Mouse (Mus musculus) lung, postnatal 0 days (tissue): ENCODE results near the gene Htatip2. TPM values are rescaled to one million over a fixed set of nuclear protein-coding genes. Genes with fewer than 3 reads are reported as not detected.

ENCODE experiments used
- ATAC-seq: fragments of 200-750 bp; cut with Nextera tagmentation; 2 replicates; pipeline ENCODE4 v1.8.0; 2017; ENCODE audit warnings: moderate library complexity
- DNase-seq: peaks from one replicate; pipeline ENCODE4 v3.0.0-alpha.2; 2016; ENCODE audit warnings: low spot score
- H3K27ac ChIP-seq: fragments of 300-500 bp; sonication (generic); 2 replicates; pipeline ENCODE4 v1.5.1; 2014; ENCODE audit warnings: antibody characterized with exemption, mild to moderate bottlenecking, low read length, mixed read lengths
- H3K27me3 ChIP-seq: fragments of 300-500 bp; sonication (generic); replicated peaks from 2 replicates; pipeline ENCODE4 v1.6.1; 2014; ENCODE audit warnings: low read length, mixed read lengths; ENCODE audit not compliant: insufficient read depth
- H3K36me3 ChIP-seq: fragments of 300-500 bp; sonication (generic); 2 replicates; pipeline ENCODE4 v1.6.1; 2014; ENCODE audit warnings: low read length, mixed read lengths; ENCODE audit not compliant: insufficient read depth
- H3K4me1 ChIP-seq: fragments of 300-500 bp; sonication (generic); 2 replicates; pipeline ENCODE4 v1.6.1; 2014; ENCODE audit warnings: antibody characterized with exemption, low read depth, low read length, mixed read lengths; ENCODE audit not compliant: insufficient read depth
- H3K4me2 ChIP-seq: fragments of 300-500 bp; sonication (generic); replicated peaks from 2 replicates; pipeline ENCODE4 v1.6.1; 2014; ENCODE audit warnings: low read depth, mild to moderate bottlenecking, low read length, moderate library complexity, mixed read lengths
- H3K4me3 ChIP-seq: fragments of 300-500 bp; sonication (generic); 2 replicates; pipeline ENCODE4 v1.5.1; 2014; ENCODE audit warnings: low read depth, low read length
- H3K9ac ChIP-seq: fragments of 300-500 bp; sonication (generic); replicated peaks from 2 replicates; pipeline ENCODE4 v1.6.1; 2014; ENCODE audit warnings: low read depth, mild to moderate bottlenecking
- H3K9me3 ChIP-seq: fragments of 300-500 bp; sonication (generic); 2 replicates; pipeline ENCODE4 v1.6.1; 2016; ENCODE audit warnings: low read length, mixed read lengths
- CTCF ChIP-seq: IDR thresholded peaks from 2 replicates; pipeline ENCODE4 v1.5.1; 2016; ENCODE audit warnings: antibody characterized with exemption, mild to moderate bottlenecking
- EP300 ChIP-seq: IDR thresholded peaks from 2 replicates; pipeline ENCODE4 v1.6.1; 2016; ENCODE audit warnings: antibody characterized with exemption, mild to moderate bottlenecking, control low read depth
- WGBS: fragments of 180-500 bp; shearing (Covaris S2); extraction: QIAGEN DNeasy Blood & Tissue Kit; methylation state at CpG from one replicate; pipeline ENCODE4 v1.1.7; 2014; 5-methylcytosine and 5-hydroxymethylcytosine counted together
- polyA plus RNA-seq: library from polyadenylated mRNA; unstranded; fragments of >200 nt; fragmentation: Nextera tagmentation; extraction: Ambion mirVana; gene quantifications from 2 replicates; pipeline ENCODE4 v1.2.1, GENCODE M21; 2015

The Htatip2 gene
- polyA plus RNA-seq, 1 experiment from 2014 or later, result 17.7 TPM

DNA sequence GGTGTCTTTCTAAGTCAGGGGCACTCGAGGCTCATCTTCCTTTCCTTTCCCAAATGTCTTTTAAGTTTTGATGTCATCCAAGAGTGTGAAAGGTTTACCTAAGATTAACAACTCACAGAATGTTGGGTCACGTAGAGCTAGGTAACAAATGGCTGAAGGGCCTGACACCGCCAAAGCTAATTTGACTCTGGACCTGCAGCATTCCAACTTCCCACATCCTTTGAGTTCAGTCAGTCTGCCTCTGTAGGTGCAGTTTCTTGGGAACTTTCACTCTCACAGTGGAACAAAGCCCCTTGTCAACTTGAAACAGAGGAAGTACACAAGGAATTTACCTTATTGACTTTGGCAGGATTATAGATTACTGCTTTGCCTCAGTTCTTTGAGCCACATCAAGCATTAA, 50.6 kb downstream of the Htatip2 start:
- no peaks in the 10 kb centered on the region for H3K9me3 ChIP-seq
- ATAC-seq (no peak), DNase-seq (no peak)
- H3K36me3 ChIP-seq, result no peaks in the 10 kb centered on the region
- H3K4me1 ChIP-seq, result no peaks in the 10 kb centered on the region
- no peak overlapping the region for H3K4me3 ChIP-seq
- no peak overlapping the region for H3K4me2 ChIP-seq
- 50% methylated on average over 3 of the region's 3 CpGs for WGBS
- no peaks in the 10 kb centered on the region for H3K27me3 ChIP-seq
- no peak overlapping the region for H3K9ac ChIP-seq
- TF ChIP-seq EP300, result no peak
- no peak for TF ChIP-seq CTCF
- H3K27ac ChIP-seq, result no peak overlapping the region

DNA sequence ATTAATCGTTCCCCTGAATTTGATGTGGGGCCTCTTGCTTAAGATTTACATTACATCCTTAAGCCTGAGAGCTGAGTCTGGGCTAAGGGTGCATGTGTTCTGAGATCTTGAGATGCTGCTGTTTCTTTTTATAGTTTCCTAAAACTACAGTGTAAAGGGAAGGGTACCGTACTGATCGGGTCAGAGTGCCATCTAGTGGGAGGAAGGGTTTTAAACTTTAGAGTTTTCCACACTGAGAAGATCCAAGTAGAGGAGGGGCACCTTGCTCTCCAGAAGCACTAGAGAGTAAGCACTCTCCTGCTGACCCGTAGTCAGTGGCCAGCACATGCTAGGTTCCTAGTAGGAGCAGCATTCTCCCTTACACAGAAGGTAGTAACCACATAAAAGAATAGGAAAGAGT, 52.4 kb downstream of the Htatip2 start:
- peak; percentile 38 for DNase-seq
- ATAC-seq, result no peak
- no peaks in the 10 kb centered on the region for H3K9me3 ChIP-seq
- H3K4me1 ChIP-seq, result no peaks in the 10 kb centered on the region
- no peak overlapping the region for H3K4me3 ChIP-seq
- no peak overlapping the region for H3K9ac ChIP-seq
- no peaks in the 10 kb centered on the region for H3K27me3 ChIP-seq
- H3K36me3 ChIP-seq, result no peaks in the 10 kb centered on the region
- TF ChIP-seq EP300 (no peak), CTCF (peak; percentile 53)
- H3K4me2 ChIP-seq, result no peak overlapping the region
- no peak overlapping the region for H3K27ac ChIP-seq
- WGBS, result 45% methylated on average over 4 of the region's 4 CpGs

DNA sequence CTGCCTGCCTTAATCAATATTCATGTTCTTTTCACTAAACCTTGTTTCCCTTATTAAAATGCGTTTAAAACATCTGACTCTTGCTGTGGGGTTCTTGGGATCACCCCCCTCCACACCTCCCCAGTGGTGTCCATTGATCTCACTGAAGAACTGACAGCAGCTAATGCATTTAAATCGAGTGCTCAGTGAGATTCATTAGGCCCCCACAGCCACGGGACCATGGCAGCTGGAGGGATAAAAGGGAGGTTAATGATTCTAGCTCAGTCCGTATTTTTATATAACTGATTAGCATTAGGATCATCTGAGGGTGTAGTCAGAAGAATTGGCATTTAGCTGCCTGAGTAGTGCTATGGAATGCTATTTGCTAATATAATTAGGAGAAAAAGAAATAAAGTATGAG, 60.5 kb downstream of the Htatip2 start:
- WGBS, result 78% methylated on average over 4 of the region's 4 CpGs
- Histone ChIP-seq H3K4me2 (no peak overlapping the region), H3K9ac (no peak overlapping the region), H3K9me3 (no peaks in the 10 kb centered on the region), H3K4me1 (no peaks in the 10 kb centered on the region), H3K36me3 (no peaks in the 10 kb centered on the region), H3K27ac (no peak overlapping the region), H3K4me3 (no peak overlapping the region), H3K27me3 (no peaks in the 10 kb centered on the region)
- TF ChIP-seq CTCF (no peak), EP300 (no peak)
- DNase-seq, result no peak
- ATAC-seq, result no peak

DNA sequence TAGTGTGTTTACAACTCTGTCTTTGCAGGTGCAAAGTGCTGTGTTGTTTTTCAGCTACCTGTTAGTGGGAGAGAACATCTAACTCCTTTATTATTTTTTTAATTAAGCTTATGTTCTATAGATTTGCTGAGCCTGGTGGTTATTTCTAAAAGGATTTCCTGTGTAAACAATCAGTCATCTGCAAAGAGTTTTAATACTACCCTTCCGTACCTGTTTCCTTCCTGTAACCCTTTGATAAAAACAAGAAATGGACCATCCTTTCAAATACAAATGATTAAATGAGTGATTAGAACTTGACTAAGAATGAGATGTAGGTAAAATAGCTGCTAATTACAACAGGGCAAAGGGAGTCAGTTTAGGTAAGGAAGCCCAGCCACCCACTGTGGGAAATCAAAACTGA, 62.5 kb downstream of the Htatip2 start:
- no peak for TF ChIP-seq CTCF
- TF ChIP-seq EP300, result no peak
- Histone ChIP-seq H3K4me2 (no peak overlapping the region), H3K4me3 (no peak overlapping the region), H3K27me3 (no peaks in the 10 kb centered on the region), H3K9ac (no peak overlapping the region), H3K9me3 (no peaks in the 10 kb centered on the region), H3K4me1 (no peaks in the 10 kb centered on the region), H3K27ac (no peak overlapping the region), H3K36me3 (no peaks in the 10 kb centered on the region)
- ATAC-seq (no peak), DNase-seq (no peak)
- WGBS, result 56% methylated on average over 1 of the region's 1 CpGs

DNA sequence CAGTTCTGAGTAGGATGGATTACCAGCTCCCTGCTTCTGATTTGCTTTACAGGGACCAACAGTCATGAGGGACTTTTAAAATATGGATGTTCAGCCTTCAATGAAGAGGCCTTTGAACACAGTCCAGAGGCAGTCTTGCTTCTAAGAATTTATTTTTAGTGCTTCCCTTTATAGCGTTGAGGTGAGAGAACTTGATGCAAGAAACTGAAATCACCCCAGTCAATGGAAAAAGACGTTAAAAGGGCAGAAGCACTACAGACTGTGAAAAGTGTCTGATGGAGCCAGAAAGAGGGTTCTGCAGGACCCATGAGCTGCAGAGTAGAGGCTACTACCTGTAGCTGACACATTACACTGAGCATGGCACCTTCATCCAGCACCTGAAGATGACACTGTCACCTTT, 63.1 kb downstream of the Htatip2 start:
- no peak overlapping the region for H3K4me2 ChIP-seq
- WGBS, result 68% methylated on average over 2 of the region's 2 CpGs
- no peak overlapping the region for H3K4me3 ChIP-seq
- peaks cover 6% of the 10 kb centered on the region; the same call in 1 of the 2 replicates for H3K36me3 ChIP-seq
- no peak overlapping the region for H3K9ac ChIP-seq
- no peak for TF ChIP-seq EP300
- no peak for TF ChIP-seq CTCF
- no peaks in the 10 kb centered on the region for H3K9me3 ChIP-seq
- ATAC-seq, result no peak
- no peak overlapping the region for H3K27ac ChIP-seq
- no peaks in the 10 kb centered on the region for H3K27me3 ChIP-seq
- H3K4me1 ChIP-seq, result no peaks in the 10 kb centered on the region
- DNase-seq, result no peak

Other genes starting within 250 kb of the Htatip2 start
- not detected in 2 replicates for gene Dbx1, start 122.3 kb upstream of the Htatip2 start, polyA plus RNA-seq
- 15.9 and 17.1 TPM in 2 replicates for gene Prmt3, start 19.2 kb downstream of the Htatip2 start, polyA plus RNA-seq
- not detected in 2 replicates for gene Slc6a5, start 151.0 kb downstream of the Htatip2 start, polyA plus RNA-seq
- gene Nell1, start 215.7 kb downstream of the Htatip2 start, polyA plus RNA-seq, result 2.7 and 3.2 TPM in 2 replicates